Mouse (Mus musculus): ENCODE results near the gene Sirt2. TPM values are rescaled to one million over a fixed set of nuclear protein-coding genes. Genes with fewer than 3 reads are reported as not detected.
A peak's percentile ranks its signal among the peaks of the same experiment; 100 is the strongest.

The Sirt2 gene
- total RNA-seq, 2 experiments from 2014 or later, result 325 to 336 TPM

GRCm38 (mm10) chr7:28814306-28815034 is 47.9 kb downstream of the Sirt2 start:
- DNase-seq (ENCODE audit: low spot score in 2 of 2), result no peak

- DNase-seq (ENCODE audit: low spot score in 2 of 2), result no peak
Measured at GRCm38 (mm10) chr7:28815230-28815629, 48.7 kb downstream of the Sirt2 start.

GRCm38 (mm10) chr7:28816201-28816600 is 49.7 kb downstream of the Sirt2 start:
- DNase-seq (ENCODE audit: low spot score in 2 of 2), result no peak

GRCm38 (mm10) chr7:28816920-28817319 is 50.4 kb downstream of the Sirt2 start:
- no peak for DNase-seq (ENCODE audit: low spot score in 2 of 2)

- no peak for DNase-seq (ENCODE audit: low spot score in 2 of 2)
Measured at GRCm38 (mm10) chr7:28817524-28817923, 51.0 kb downstream of the Sirt2 start.

DNA sequence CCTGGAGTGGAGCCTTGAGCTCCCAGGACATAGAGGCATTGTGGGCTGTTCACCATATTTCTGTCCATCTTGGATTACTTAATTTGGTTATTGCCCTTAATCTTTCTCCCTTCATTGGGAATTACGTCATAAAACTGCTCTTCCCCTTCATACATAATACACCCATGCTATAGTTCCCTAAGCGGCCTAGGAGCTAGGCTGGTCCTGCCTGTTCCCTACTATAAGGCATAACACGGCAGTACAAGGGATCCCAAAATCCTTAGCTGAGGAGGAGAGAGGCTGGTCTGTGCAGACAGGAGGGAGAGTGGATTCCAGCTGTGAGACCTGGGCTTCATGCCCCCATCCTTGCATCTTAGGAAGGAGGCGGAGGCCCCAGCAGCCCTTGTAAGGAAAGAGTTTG is 51.4 kb downstream of the Sirt2 start:
- DNase-seq (ENCODE audit: low spot score in 2 of 2), result no peak

DNA sequence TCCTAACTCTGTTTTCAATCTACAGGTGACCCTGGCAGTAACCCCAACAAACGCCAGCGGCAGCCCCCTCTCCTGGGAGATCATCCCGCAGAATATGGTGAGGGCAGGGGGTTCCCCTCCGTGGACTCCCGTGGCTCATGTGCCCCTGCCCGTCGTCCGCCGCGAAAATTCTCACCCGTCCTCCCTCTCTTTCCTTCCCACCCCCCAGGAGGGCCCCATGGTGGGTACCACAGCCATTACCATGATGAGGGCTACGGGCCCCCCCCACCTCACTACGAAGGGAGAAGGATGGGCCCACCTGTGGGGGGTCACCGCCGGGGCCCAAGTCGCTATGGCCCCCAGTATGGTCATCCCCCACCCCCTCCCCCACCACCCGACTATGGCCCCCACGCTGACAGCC is 51.9 kb downstream of the Sirt2 start:
- no peak for DNase-seq (ENCODE audit: low spot score in 2 of 2)

DNA sequence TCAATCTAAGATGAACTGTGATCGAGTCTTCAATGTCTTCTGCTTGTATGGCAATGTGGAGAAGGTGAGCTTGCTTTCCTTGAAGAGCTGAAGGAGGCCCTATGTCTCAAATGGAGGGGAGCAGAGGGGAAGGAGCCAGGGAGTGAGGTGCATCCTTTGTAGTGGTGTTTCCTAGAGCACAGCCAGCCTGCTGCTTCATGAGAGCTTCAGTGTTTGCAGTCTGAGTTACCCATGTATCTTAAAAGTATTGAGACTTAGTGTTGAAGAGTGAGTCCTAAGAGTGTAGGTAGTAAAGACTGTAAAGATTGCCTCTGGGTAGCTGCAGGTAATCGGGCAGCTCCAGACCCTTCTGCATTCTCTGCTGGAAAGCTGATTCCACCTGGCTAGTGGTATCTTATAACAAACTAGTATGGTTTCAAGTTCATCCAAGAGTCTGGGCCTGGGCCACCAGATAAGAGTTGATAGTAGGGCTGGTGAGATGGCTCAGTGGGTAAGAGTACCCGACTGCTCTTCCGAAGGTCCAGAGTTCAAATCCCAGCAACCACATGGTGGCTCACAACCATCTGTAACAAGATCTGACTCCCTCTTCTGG is 52.4 kb downstream of the Sirt2 start:
- DNase-seq (ENCODE audit: low spot score in 2 of 2), result no peak

- DNase-seq (ENCODE audit: low spot score in 2 of 2), result no peak
Measured at GRCm38 (mm10) chr7:28819571-28819970, 53.0 kb downstream of the Sirt2 start.

- DNase-seq (ENCODE audit: low spot score in 2 of 2), result no peak
Measured at GRCm38 (mm10) chr7:28820358-28821260, 54.1 kb downstream of the Sirt2 start.

DNA sequence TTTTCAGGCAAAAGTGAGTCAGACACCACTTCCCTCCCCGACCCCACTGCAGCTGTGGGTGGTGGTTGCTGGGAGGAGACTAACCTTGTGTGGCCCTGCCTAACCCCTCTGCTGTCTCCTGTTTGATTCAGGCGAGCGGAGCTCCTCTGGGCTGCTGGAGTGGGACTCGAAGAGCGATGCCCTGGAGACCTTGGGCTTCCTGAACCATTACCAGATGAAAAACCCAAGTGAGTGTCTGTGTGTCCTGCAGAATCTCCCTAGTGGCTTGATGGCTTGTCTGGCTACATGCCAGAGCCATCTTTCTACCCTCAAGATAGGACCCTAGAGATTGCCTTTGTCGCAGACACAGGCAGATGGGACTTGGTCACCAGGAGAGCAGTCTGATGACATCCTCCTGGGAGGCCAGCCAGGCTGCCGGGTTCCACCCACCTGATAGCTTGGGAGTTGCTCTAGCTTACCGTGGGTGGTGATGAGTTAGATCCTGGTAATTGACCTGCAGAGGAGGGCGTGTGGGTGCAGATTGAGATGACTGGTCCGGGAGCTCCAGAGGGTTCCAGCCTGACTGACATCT is 54.8 kb downstream of the Sirt2 start:
- DNase-seq (ENCODE audit: low spot score in 2 of 2), result peak; percentile 61 to 69

- DNase-seq (ENCODE audit: low spot score in 2 of 2), result no peak
Measured at GRCm38 (mm10) chr7:28822556-28822955, 56.0 kb downstream of the Sirt2 start.

- no peak for DNase-seq (ENCODE audit: low spot score in 2 of 2)
Measured at GRCm38 (mm10) chr7:28822993-28823903, 56.7 kb downstream of the Sirt2 start.

- no peak for DNase-seq (ENCODE audit: low spot score in 2 of 2)
Measured at GRCm38 (mm10) chr7:28823932-28824331, 57.4 kb downstream of the Sirt2 start.

GRCm38 (mm10) chr7:28824941-28825685 is 58.6 kb downstream of the Sirt2 start, which contains the start of gene Ech1:
Gene Ech1, plus strand, starts transcription at chr7:28825217.
- peak; percentile 86 to 93 for DNase-seq (ENCODE audit: low spot score in 2 of 2)

- peak in 1 of 2 experiments; percentile 36 for DNase-seq (ENCODE audit: low spot score in 2 of 2)
Measured at GRCm38 (mm10) chr7:28825686-28826401, 59.3 kb downstream of the Sirt2 start.

GRCm38 (mm10) chr7:28826402-28826772 is 59.9 kb downstream of the Sirt2 start:
- DNase-seq (ENCODE audit: low spot score in 2 of 2), result no peak

GRCm38 (mm10) chr7:28827338-28827737 is 60.8 kb downstream of the Sirt2 start:
- peak in 1 of 2 experiments; percentile 87 for DNase-seq (ENCODE audit: low spot score in 2 of 2)

- DNase-seq (ENCODE audit: low spot score in 2 of 2), result no peak
Measured at GRCm38 (mm10) chr7:28829821-28830220, 63.3 kb downstream of the Sirt2 start.

Measured in layer of hippocampus, postnatal 14 days (tissue).